Mouse (Mus musculus): ENCODE measurements at regions not wholly inside any gene's neighbourhood (a gene's known extent, or its start where the extent isn't known, plus 50 kb on each side); places are given as distances from the start of the nearest gene placed in this dataset.

DNA sequence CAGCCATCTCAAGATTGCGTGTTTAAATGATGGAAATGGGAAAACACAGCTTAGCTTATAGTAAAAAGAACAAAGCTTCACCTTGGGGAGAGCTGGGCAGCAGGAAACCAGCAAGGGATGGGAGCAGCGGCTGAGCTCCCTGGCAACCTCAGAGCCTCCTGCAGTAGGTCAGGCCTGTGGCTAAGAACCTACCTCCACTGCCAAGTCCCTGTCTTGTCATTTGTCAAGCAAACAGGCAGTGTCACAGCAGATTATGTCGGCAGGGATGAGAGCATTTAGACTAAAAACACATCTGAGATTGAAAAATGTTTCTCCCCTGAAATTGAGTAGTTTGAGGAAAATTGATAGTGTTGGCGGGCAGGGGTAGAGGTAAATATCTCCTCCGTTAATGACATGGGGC, 214.8 kb downstream of the Abcc12 start:
- TF ChIP-seq FLI1 (IDR thresholded peaks at IDR 0.05; ENCODE audit: low read length) (no peak), GATA1 (IDR thresholded peaks at IDR 0.05; ENCODE audit: borderline replicate concordance, low read length) (no peak)
